Mouse (Mus musculus) MEL (cell line): ENCODE results near the gene Nlrp3. TPM values are rescaled to one million over a fixed set of nuclear protein-coding genes. Genes with fewer than 3 reads are reported as not detected.

Source experiments
- DNase-seq: peaks from one replicate; pipeline ENCODE4 v3.0.0; 2011; ENCODE audit warnings: low read depth, low spot score
- H3K27ac ChIP-seq: 2 replicates; pipeline ENCODE4 v1.5.1; 2012; ENCODE audit warnings: low read depth, mild to moderate bottlenecking, control low read depth, low read length, moderate library complexity; ENCODE audit not compliant: control insufficient read depth
- H3K27me3 ChIP-seq, 2 experiments: fragments of 150-350 bp in 1 of 2; sonication (generic) in 1 of 2; 2 replicates each; pipeline ENCODE4 v1.6.1; 2012; ENCODE audit warnings: low read length in 2 of 2, mild to moderate bottlenecking in 2 of 2, improper control_type of control experiment in 1 of 2, moderate library complexity in 1 of 2; ENCODE audit not compliant: insufficient read depth in 2 of 2, control insufficient read depth in 1 of 2
- H3K36me3 ChIP-seq, 2 experiments: 2 replicates each; pipeline ENCODE4 v1.6.1; 2012 to 2014; ENCODE audit warnings: low read length in 2 of 2, improper control_type of control experiment in 1 of 2, inconsistent platforms in 1 of 2, mild to moderate bottlenecking in 1 of 2; ENCODE audit not compliant: insufficient read depth in 2 of 2, control insufficient read depth in 1 of 2
- H3K4me1 ChIP-seq, 2 experiments: fragments of 150-350 bp in 1 of 2; sonication (generic) in 1 of 2; 2 replicates each; pipeline ENCODE4 v1.6.1; 2012; ENCODE audit warnings: low read length in 2 of 2, improper control_type of control experiment in 1 of 2, mild to moderate bottlenecking in 1 of 2; ENCODE audit not compliant: insufficient read depth in 2 of 2, control insufficient read depth in 1 of 2
- H3K4me3 ChIP-seq, 2 experiments: fragments of 150-350 bp in 1 of 2; sonication (generic) in 1 of 2; 2 replicates each; pipeline ENCODE4 v1.5.1; 2012; ENCODE audit warnings: low read depth in 2 of 2, low read length in 2 of 2, mild to moderate bottlenecking in 2 of 2, moderate library complexity in 2 of 2, control low read depth in 1 of 2, improper control_type of control experiment in 1 of 2; ENCODE audit not compliant: control insufficient read depth in 1 of 2, insufficient read depth in 1 of 2
- H3K79me2 ChIP-seq: 2 replicates; pipeline ENCODE4 v1.6.1; 2012; ENCODE audit warnings: mild to moderate bottlenecking, low read length, moderate library complexity; ENCODE audit not compliant: control insufficient read depth, poor library complexity, insufficient read depth
- H3K9ac ChIP-seq: 2 replicates; pipeline ENCODE4 v1.6.1; 2012; ENCODE audit warnings: low read depth, mild to moderate bottlenecking, control low read depth, low read length, moderate library complexity; ENCODE audit not compliant: control insufficient read depth, poor library complexity, severe bottlenecking
- H3K9me3 ChIP-seq: fragments of 150-350 bp; sonication (generic); replicated peaks from 2 replicates; pipeline ENCODE4 v1.6.1; 2012; ENCODE audit warnings: mild to moderate bottlenecking, low read length, improper control_type of control experiment, moderate library complexity; ENCODE audit not compliant: insufficient read depth
- BHLHE40 ChIP-seq: IDR thresholded peaks from 2 replicates; pipeline ENCODE4 v1.6.1; 2012; ENCODE audit warnings: low read depth, mild to moderate bottlenecking, inconsistent platforms, low read length, improper control_type of control experiment, borderline replicate concordance
- EP300 ChIP-seq, 2 experiments: IDR thresholded peaks; 2 replicates each; pipeline ENCODE4 v1.6.1; 2011; ENCODE audit warnings: improper control_type of control experiment in 2 of 2, low read length in 2 of 2, low read depth in 1 of 2, mild to moderate bottlenecking in 1 of 2
- GATA1 ChIP-seq: IDR thresholded peaks from 2 replicates; pipeline ENCODE4 v1.6.1; 2011; ENCODE audit warnings: low read depth, low read length, improper control_type of control experiment
- HCFC1 ChIP-seq: IDR thresholded peaks from 2 replicates; pipeline ENCODE4 v1.6.1; 2012; ENCODE audit warnings: low read depth, mild to moderate bottlenecking, inconsistent platforms, low read length, improper control_type of control experiment, moderate library complexity
- KAT2A ChIP-seq: conservative IDR thresholded peaks from 2 replicates; pipeline ENCODE4 v1.6.1; 2012; ENCODE audit warnings: low read depth, low read length, improper control_type of control experiment, inconsistent platforms
- MAFK ChIP-seq: IDR thresholded peaks from 2 replicates; pipeline ENCODE4 v1.6.1; 2011; ENCODE audit warnings: low read depth, mild to moderate bottlenecking, low read length, improper control_type of control experiment, borderline replicate concordance
- MAX ChIP-seq: IDR thresholded peaks from 2 replicates; pipeline ENCODE4 v1.6.1; 2011; ENCODE audit warnings: low read length, improper control_type of control experiment
- MAZ ChIP-seq: IDR thresholded peaks from 2 replicates; pipeline ENCODE4 v1.6.1; 2012; ENCODE audit warnings: low read depth, mild to moderate bottlenecking, inconsistent platforms, low read length, improper control_type of control experiment
- MEF2A ChIP-seq: IDR thresholded peaks from 2 replicates; pipeline ENCODE4 v1.6.1; 2014; ENCODE audit warnings: low read depth, mild to moderate bottlenecking, inconsistent platforms, low read length, improper control_type of control experiment; ENCODE audit not compliant: poor library complexity, insufficient replicate concordance, severe bottlenecking; ENCODE audit errors: extremely low read depth
- MXI1 ChIP-seq: IDR thresholded peaks from 2 replicates; pipeline ENCODE4 v1.6.1; 2011; ENCODE audit warnings: mild to moderate bottlenecking, low read depth, low read length, improper control_type of control experiment
- MYC ChIP-seq: IDR thresholded peaks from 2 replicates; pipeline ENCODE4 v1.6.1; 2011; ENCODE audit warnings: low read depth, mild to moderate bottlenecking, low read length, improper control_type of control experiment, moderate library complexity
- NELFE ChIP-seq: IDR thresholded peaks from 2 replicates; pipeline ENCODE4 v1.6.1; 2011; ENCODE audit warnings: low read depth, low read length, improper control_type of control experiment
- NRF1 ChIP-seq: IDR thresholded peaks from 2 replicates; pipeline ENCODE4 v1.6.1; 2014; ENCODE audit warnings: low read depth, mild to moderate bottlenecking, inconsistent platforms, low read length, improper control_type of control experiment, moderate library complexity; ENCODE audit not compliant: poor library complexity, insufficient read depth, severe bottlenecking
- POLR2AphosphoS2 ChIP-seq: IDR thresholded peaks from 2 replicates; pipeline ENCODE4 v1.6.1; 2011; ENCODE audit warnings: low read length, improper control_type of control experiment
- RAD21 ChIP-seq: IDR thresholded peaks from 2 replicates; pipeline ENCODE4 v1.6.1; 2011; ENCODE audit warnings: mild to moderate bottlenecking, low read depth, low read length, improper control_type of control experiment
- SIN3A ChIP-seq: IDR thresholded peaks from 2 replicates; pipeline ENCODE4 v1.6.1; 2012; ENCODE audit warnings: low read length, improper control_type of control experiment, inconsistent platforms
- TAL1 ChIP-seq: IDR thresholded peaks from 2 replicates; pipeline ENCODE4 v1.6.1; 2012; ENCODE audit warnings: mild to moderate bottlenecking, inconsistent platforms, low read length, moderate library complexity, mixed read lengths
- TCF12 ChIP-seq: IDR thresholded peaks from 2 replicates; pipeline ENCODE4 v1.6.1; 2014; ENCODE audit warnings: low read depth, mild to moderate bottlenecking, inconsistent platforms, low read length, improper control_type of control experiment, moderate library complexity
- UBTF ChIP-seq: IDR thresholded peaks from 2 replicates; pipeline ENCODE4 v1.6.1; 2012; ENCODE audit warnings: low read depth, mild to moderate bottlenecking, inconsistent platforms, low read length, improper control_type of control experiment, moderate library complexity, borderline replicate concordance; ENCODE audit not compliant: insufficient read depth
- polyA plus RNA-seq, 2 experiments: library from polyadenylated mRNA; stranded (reverse) in 1 of 2; unstranded in 1 of 2; fragments of >175 nt in 1 of 2; fragments of >200 nt in 1 of 2; gene quantifications; 2 replicates each; pipeline versions ENCODE4 v1.2.1 to v1.2.4; 2012; ENCODE audit warnings: low replicate concordance in 2 of 2, low read depth in 1 of 2; ENCODE audit not compliant: insufficient read length in 2 of 2, insufficient read depth in 1 of 2, missing spikeins in 1 of 2
- total RNA-seq: library from RNA; depleted of rRNA; stranded (reverse); fragments of 300-350 nt; gene quantifications from 2 replicates; pipeline ENCODE4 v1.2.3, GENCODE M21; 2012

The Nlrp3 gene
- total and polyA plus RNA-seq, 3 experiments, result not detected

DNA sequence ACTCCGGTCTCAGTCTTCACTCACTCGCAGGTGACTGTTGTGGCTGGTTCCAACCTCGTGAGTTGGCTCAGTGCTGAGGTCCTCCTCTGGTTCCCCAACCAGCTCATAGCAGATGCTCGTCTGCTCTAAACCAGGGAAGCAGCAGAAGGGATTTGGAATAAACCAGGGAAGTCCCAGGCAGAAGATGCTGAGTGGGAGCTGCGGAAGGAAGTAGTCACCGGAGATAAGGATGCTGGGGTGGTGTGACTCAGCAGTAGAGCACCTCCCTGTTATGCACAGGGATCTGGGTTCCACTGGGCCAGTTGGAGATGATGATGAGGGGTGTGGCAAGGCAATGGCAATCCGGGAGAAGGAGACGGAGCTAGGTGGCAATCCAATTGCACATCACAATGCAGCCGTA, 2.6 kb downstream of the Nlrp3 start:
- no peak overlapping the region for H3K9ac ChIP-seq
- no peak overlapping the region for H3K4me3 ChIP-seq
- TF ChIP-seq GATA1 (peak; percentile 44; the same call in 1 of the 2 replicates), POLR2AphosphoS2 (no peak), EP300 (IDR thresholded peaks at IDR 0.05; ENCODE audit: low read depth in 1 of 2, low read length in 2 of 2) (0 out of 4 replicates have a peak, but pooled peaks of 1 of the 2 experiments have one; percentile 17)
- peak; percentile 39 for DNase-seq
- peaks cover 0 to 20% of the 10 kb centered on the region in 2 experiments; a peak in 2 of 4 replicates for H3K4me1 ChIP-seq
- H3K27ac ChIP-seq, result no peak overlapping the region
- peaks cover 0 to 8% of the 10 kb centered on the region in 2 experiments; a peak in 2 of 4 replicates for H3K36me3 ChIP-seq
- H3K27me3 ChIP-seq, result peaks cover 11 to 15% of the 10 kb centered on the region in 2 experiments
- no peaks in the 10 kb centered on the region for H3K79me2 ChIP-seq
- H3K9me3 ChIP-seq, result no peaks in the 10 kb centered on the region

DNA sequence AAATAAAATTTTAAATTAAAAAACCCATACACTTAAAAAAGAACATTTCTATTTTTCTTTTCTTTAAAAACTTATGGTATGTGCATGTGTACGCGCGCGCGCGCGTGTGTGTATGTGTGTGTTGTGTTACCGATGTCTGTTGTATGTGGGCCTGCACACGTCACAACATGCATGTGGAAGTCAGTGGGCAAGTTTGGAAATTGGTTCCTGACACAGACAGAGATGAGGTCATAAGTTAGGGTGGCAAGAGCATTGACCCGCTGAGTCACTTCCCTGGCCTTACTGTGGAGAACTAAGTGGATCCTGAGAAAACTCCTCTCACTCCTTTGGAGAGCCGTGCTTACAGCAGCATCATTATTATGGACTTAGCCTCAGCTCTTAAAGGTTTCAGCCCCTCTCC, 12.8 kb downstream of the Nlrp3 start:
- H3K27me3 ChIP-seq, result peaks cover 14 to 26% of the 10 kb centered on the region in 2 experiments
- H3K79me2 ChIP-seq, result no peaks in the 10 kb centered on the region
- no peak for DNase-seq
- no peaks in the 10 kb centered on the region for H3K9me3 ChIP-seq
- no peak overlapping the region for H3K4me3 ChIP-seq
- H3K36me3 ChIP-seq, result no peaks in the 10 kb centered on the region
- no peaks in the 10 kb centered on the region for H3K4me1 ChIP-seq
- no peak overlapping the region for H3K27ac ChIP-seq
- H3K9ac ChIP-seq, result no peak overlapping the region
- TF ChIP-seq MYC, result no peak
- no peak for TF ChIP-seq MXI1
- TF ChIP-seq NELFE, result no peak
- TF ChIP-seq TCF12, result no peak
- no peak for TF ChIP-seq MEF2A
- no peak for TF ChIP-seq NRF1
- TF ChIP-seq TAL1, result no peak
- TF ChIP-seq MAFK, result no peak
- TF ChIP-seq SIN3A, result no peak
- TF ChIP-seq GATA1, result no peak
- no peak for TF ChIP-seq HCFC1
- no peak for TF ChIP-seq KAT2A
- TF ChIP-seq MAX, result no peak
- no peak for TF ChIP-seq MAZ
- TF ChIP-seq UBTF, result no peak
- TF ChIP-seq POLR2AphosphoS2, result no peak
- TF ChIP-seq RAD21, result no peak
- no peak for TF ChIP-seq BHLHE40
